Mouse (Mus musculus) left cerebral cortex, postnatal 36 days (tissue): ENCODE measurements around the gene Gabarap. TPM values are rescaled to one million over a fixed set of nuclear protein-coding genes. Genes with fewer than 3 reads are reported as not detected.

Experiments
- DNase-seq, 2 experiments: peaks; one replicate each; pipeline ENCODE4 v3.0.0; 2021 to 2022; ENCODE audit warnings: low spot score in 2 of 2, mixed read lengths in 1 of 2
- intact Hi-C: fragments of 180-260 bp; cut with DNase I; formaldehyde crosslinking; loops from one replicate; pipeline ENCODE4 v1.15.1; 2025
- total RNA-seq, 2 experiments: library from RNA; stranded (reverse); gene quantifications; 2 replicates each; pipeline ENCODE4 v1.2.3; 2021

Gabarap gene
- total RNA-seq, 2 experiments from 2014 or later = 199 to 219 TPM

- intact Hi-C loops = no loop called here
These were observed 26.3 kb downstream of the Gabarap start for GRCm38 (mm10) chr11:70017199-70017767.

GRCm38 (mm10) chr11:70018131-70018990, 27.4 kb downstream of the Gabarap start:
- DNase-seq = peak; percentile 65
- intact Hi-C loops = no loop called here

More at GRCm38 (mm10) chr11:70017199-70017767, 26.3 kb downstream of the Gabarap start:
- DNase-seq = no peak

- intact Hi-C loops = no loop called here
- no peak for DNase-seq
These were observed 28.6 kb downstream of the Gabarap start for GRCm38 (mm10) chr11:70019495-70020021.

- intact Hi-C loops = no loop called here
- no peak for DNase-seq
These were observed 29.2 kb downstream of the Gabarap start for GRCm38 (mm10) chr11:70020022-70020631.

GRCm38 (mm10) chr11:70020731-70021263, 29.9 kb downstream of the Gabarap start:
- intact Hi-C loops = no loop called here
- DNase-seq = peak; percentile 70 to 72

GRCm38 (mm10) chr11:70021264-70022132, 30.6 kb downstream of the Gabarap start:
- intact Hi-C loops = no loop called here
- peak; percentile 94 to 96 for DNase-seq

GRCm38 (mm10) chr11:70023481-70024150, 32.7 kb downstream of the Gabarap start:
- DNase-seq = no peak
- intact Hi-C loops = no loop called here

GRCm38 (mm10) chr11:70024151-70024514, 33.2 kb downstream of the Gabarap start:
- DNase-seq = no peak

GRCm38 (mm10) chr11:70026689-70027088, 35.7 kb downstream of the Gabarap start:
- intact Hi-C loops = no loop called here
- DNase-seq = no peak

More at GRCm38 (mm10) chr11:70024151-70024514, 33.2 kb downstream of the Gabarap start:
- intact Hi-C loops = no loop called here

- DNase-seq = peak in 1 of 2 experiments; percentile 44
- intact Hi-C loops = no loop called here
These were observed 36.5 kb downstream of the Gabarap start for GRCm38 (mm10) chr11:70027397-70027796.

- intact Hi-C loops = no loop called here
- no peak for DNase-seq
These were observed 37.6 kb downstream of the Gabarap start for GRCm38 (mm10) chr11:70028401-70029129.

- intact Hi-C loops = no loop called here
- DNase-seq = peak; percentile 81 to 84
These were observed 38.3 kb downstream of the Gabarap start for GRCm38 (mm10) chr11:70029130-70029801.

GRCm38 (mm10) chr11:70029829-70030550, 39.0 kb downstream of the Gabarap start:
- DNase-seq = no peak
- intact Hi-C loops = no loop called here

- DNase-seq = no peak
- intact Hi-C loops = no loop called here
These were observed 39.8 kb downstream of the Gabarap start for GRCm38 (mm10) chr11:70030651-70031320.

- no peak for DNase-seq
- intact Hi-C loops = no loop called here
These were observed 40.4 kb downstream of the Gabarap start for GRCm38 (mm10) chr11:70031321-70031670.

GRCm38 (mm10) chr11:70038174-70038573, 47.2 kb downstream of the Gabarap start:
- DNase-seq = no peak
- intact Hi-C loops = no loop called here
